Mouse (Mus musculus) liver, embryonic 13.5 days (tissue): Measurements from ENCODE around the gene Cops4. TPM values are rescaled to one million over a fixed set of nuclear protein-coding genes. Genes with fewer than 3 reads are reported as not detected.
A peak's percentile ranks its signal among the peaks of the same experiment; 100 is the strongest.

Source experiments
- ATAC-seq: fragments of 200-750 bp; cut with Nextera tagmentation; 2 replicates; pipeline ENCODE4 v1.8.0; 2017; ENCODE audit warnings: low read depth, mild to moderate bottlenecking, moderate number of reproducible peaks, moderate library complexity
- DNase-seq: peaks from one replicate; pipeline ENCODE4 v3.0.0; 2022
- H3K27ac ChIP-seq: fragments of 300-500 bp; sonication (generic); 2 replicates; pipeline ENCODE4 v1.5.1; 2015; ENCODE audit warnings: moderate library complexity, mild to moderate bottlenecking, inconsistent platforms
- H3K27me3 ChIP-seq: fragments of 300-500 bp; sonication (generic); 2 replicates; pipeline ENCODE4 v1.6.1; 2015; ENCODE audit warnings: mild to moderate bottlenecking, inconsistent platforms
- H3K36me3 ChIP-seq: fragments of 300-500 bp; sonication (generic); 2 replicates; pipeline ENCODE4 v1.6.1; 2015; ENCODE audit warnings: mild to moderate bottlenecking, inconsistent platforms
- H3K4me1 ChIP-seq: fragments of 300-500 bp; sonication (generic); replicated peaks from 2 replicates; pipeline ENCODE4 v1.6.1; 2015; ENCODE audit warnings: inconsistent platforms
- H3K4me2 ChIP-seq: fragments of 300-500 bp; sonication (generic); 2 replicates; pipeline ENCODE4 v1.6.1; 2015; ENCODE audit warnings: inconsistent platforms, mild to moderate bottlenecking, moderate library complexity
- H3K4me3 ChIP-seq: fragments of 300-500 bp; sonication (generic); replicated peaks from 2 replicates; pipeline ENCODE4 v1.5.1; 2015; ENCODE audit warnings: mild to moderate bottlenecking, inconsistent platforms
- H3K9ac ChIP-seq: fragments of 300-500 bp; sonication (generic); 2 replicates; pipeline ENCODE4 v1.6.1; 2015; ENCODE audit warnings: mild to moderate bottlenecking, inconsistent platforms
- H3K9me3 ChIP-seq: fragments of 300-500 bp; sonication (generic); replicated peaks from 2 replicates; pipeline ENCODE4 v1.6.1; 2016; ENCODE audit warnings: inconsistent platforms
- WGBS: fragments of 180-500 bp; shearing (Covaris S2); methylation state at CpG from one replicate; pipeline ENCODE4 v1.1.7; 2015; ENCODE audit not compliant: insufficient replicate concordance; 5-methylcytosine and 5-hydroxymethylcytosine counted together
- polyA plus RNA-seq: library from polyadenylated mRNA; unstranded; fragments of >200 nt; fragmentation: Nextera tagmentation; extraction: Ambion mirVana; gene quantifications from 2 replicates; pipeline ENCODE4 v1.2.1, GENCODE M21; 2015

The Cops4 gene
- 96.0 and 110 TPM in 2 replicates for polyA plus RNA-seq

GRCm38 (mm10) chr5:100518049-100519026 is at the start of gene Cops4:
Gene Cops4, plus strand, starts transcription at chr5:100518309.
- DNase-seq (peak; percentile 98), ATAC-seq (peak; percentile 100)
- peaks cover 33% of the 10 kb centered on the region for H3K4me1 ChIP-seq
- H3K27me3 ChIP-seq: peaks cover 20% of the 10 kb centered on the region
- peak within 1 kb of the TSS; percentile 78 for H3K4me3 ChIP-seq
- no peaks in the 10 kb centered on the region for H3K9me3 ChIP-seq
- peak within 1 kb of the TSS; percentile 69 for H3K27ac ChIP-seq
- peak within 1 kb of the TSS; percentile 84 for H3K4me2 ChIP-seq
- peaks cover 11% of the 10 kb centered on the region for H3K36me3 ChIP-seq
- under 1% methylated on average over 64 of the region's 64 CpGs for WGBS
- H3K9ac ChIP-seq: peak within 1 kb of the TSS; percentile 85

- H3K9me3 ChIP-seq: no peaks in the 10 kb centered on the region
- 55% methylated on average over 3 of the region's 3 CpGs for WGBS
- no peak overlapping the region for H3K4me3 ChIP-seq
- H3K27ac ChIP-seq: no peak overlapping the region
- peaks cover 61% of the 10 kb centered on the region for H3K36me3 ChIP-seq
- DNase-seq (no peak), ATAC-seq (no peak)
- no peaks in the 10 kb centered on the region for H3K4me1 ChIP-seq
- no peaks in the 10 kb centered on the region for H3K27me3 ChIP-seq
- H3K4me2 ChIP-seq: no peak overlapping the region
- no peak overlapping the region for H3K9ac ChIP-seq
Measured at GRCm38 (mm10) chr5:100476328-100476727, 41.8 kb upstream of the Cops4 start.

GRCm38 (mm10) chr5:100477604-100478003 is 40.5 kb upstream of the Cops4 start:
- Histone ChIP-seq H3K36me3 (peaks cover 59% of the 10 kb centered on the region), H3K9ac (no peak overlapping the region)

GRCm38 (mm10) chr5:100483569-100483968 is 34.5 kb upstream of the Cops4 start:
- Histone ChIP-seq H3K27ac (no peak overlapping the region), H3K4me3 (no peak overlapping the region), H3K9me3 (no peaks in the 10 kb centered on the region), H3K4me2 (no peak overlapping the region), H3K36me3 (peaks cover 52% of the 10 kb centered on the region), H3K4me1 (peaks cover 11% of the 10 kb centered on the region; the same call in 1 of the 2 replicates), H3K9ac (no peak overlapping the region), H3K27me3 (no peaks in the 10 kb centered on the region)
- DNase-seq: no peak
- no peak for ATAC-seq

More at GRCm38 (mm10) chr5:100477604-100478003, 40.5 kb upstream of the Cops4 start:
- no peak overlapping the region for H3K27ac ChIP-seq
- DNase-seq: no peak
- H3K4me3 ChIP-seq: no peak overlapping the region
- H3K4me1 ChIP-seq: no peaks in the 10 kb centered on the region
- WGBS: 65% methylated on average over 9 of the region's 9 CpGs
- ATAC-seq: no peak
- H3K9me3 ChIP-seq: no peaks in the 10 kb centered on the region
- H3K27me3 ChIP-seq: no peaks in the 10 kb centered on the region
- no peak overlapping the region for H3K4me2 ChIP-seq

GRCm38 (mm10) chr5:100487120-100487519 is 31.0 kb upstream of the Cops4 start:
- no peak for ATAC-seq
- H3K4me2 ChIP-seq: no peak overlapping the region
- H3K4me1 ChIP-seq: peaks cover 36% of the 10 kb centered on the region
- no peaks in the 10 kb centered on the region for H3K9me3 ChIP-seq
- 78% methylated on average over 2 of the region's 2 CpGs for WGBS
- H3K27ac ChIP-seq: no peak overlapping the region
- no peaks in the 10 kb centered on the region for H3K27me3 ChIP-seq
- H3K4me3 ChIP-seq: no peak overlapping the region
- DNase-seq: no peak
- no peak overlapping the region for H3K9ac ChIP-seq
- H3K36me3 ChIP-seq: peaks cover 31% of the 10 kb centered on the region

GRCm38 (mm10) chr5:100488231-100488630 is 29.9 kb upstream of the Cops4 start:
- Histone ChIP-seq H3K36me3 (peaks cover 31% of the 10 kb centered on the region), H3K27ac (no peak overlapping the region), H3K9me3 (no peaks in the 10 kb centered on the region), H3K4me1 (peaks cover 36% of the 10 kb centered on the region), H3K27me3 (no peaks in the 10 kb centered on the region), H3K4me2 (no peak overlapping the region), H3K9ac (no peak overlapping the region), H3K4me3 (no peak overlapping the region)
- 88% methylated on average over 3 of the region's 3 CpGs for WGBS
- DNase-seq (no peak), ATAC-seq (no peak)

- peaks cover 24% of the 10 kb centered on the region for H3K36me3 ChIP-seq
- no peak overlapping the region for H3K4me3 ChIP-seq
- ATAC-seq (no peak), DNase-seq (no peak)
- no peaks in the 10 kb centered on the region for H3K9me3 ChIP-seq
- peaks cover 34% of the 10 kb centered on the region for H3K4me1 ChIP-seq
- H3K27ac ChIP-seq: no peak overlapping the region
- H3K27me3 ChIP-seq: no peaks in the 10 kb centered on the region
- no peak overlapping the region for H3K4me2 ChIP-seq
- no peak overlapping the region for H3K9ac ChIP-seq
- WGBS: 40% methylated on average over 2 of the region's 2 CpGs
Measured at GRCm38 (mm10) chr5:100489340-100489739, 28.8 kb upstream of the Cops4 start.

- peaks cover 37% of the 10 kb centered on the region for H3K4me1 ChIP-seq
- no peaks in the 10 kb centered on the region for H3K9me3 ChIP-seq
- WGBS: 62% methylated on average over 4 of the region's 4 CpGs
- DNase-seq: no peak
- H3K4me2 ChIP-seq: no peak overlapping the region
- no peak overlapping the region for H3K4me3 ChIP-seq
- no peaks in the 10 kb centered on the region for H3K27me3 ChIP-seq
- no peak overlapping the region for H3K9ac ChIP-seq
- H3K27ac ChIP-seq: no peak overlapping the region
- ATAC-seq: no peak
- peaks cover 11% of the 10 kb centered on the region; the same call in 1 of the 2 replicates for H3K36me3 ChIP-seq
Measured at GRCm38 (mm10) chr5:100491704-100492103, 26.4 kb upstream of the Cops4 start.

- Histone ChIP-seq H3K9ac (peak overlapping the region; percentile 96), H3K36me3 (no peaks in the 10 kb centered on the region), H3K4me3 (peak overlapping the region; percentile 94), H3K27ac (peak overlapping the region; percentile 98), H3K9me3 (no peaks in the 10 kb centered on the region), H3K27me3 (no peaks in the 10 kb centered on the region), H3K4me1 (peaks cover 38% of the 10 kb centered on the region), H3K4me2 (peak overlapping the region; percentile 95)
- peak; percentile 80 for DNase-seq
- 1% methylated on average over 46 of the region's 46 CpGs for WGBS
- peak; percentile 88 for ATAC-seq
Measured at GRCm38 (mm10) chr5:100498436-100499180, 19.5 kb upstream of the Cops4 start.

GRCm38 (mm10) chr5:100499243-100499642 is 18.9 kb upstream of the Cops4 start:
- Histone ChIP-seq H3K9me3 (no peaks in the 10 kb centered on the region), H3K36me3 (no peaks in the 10 kb centered on the region), H3K4me3 (peak overlapping the region; percentile 94), H3K27me3 (no peaks in the 10 kb centered on the region), H3K4me2 (peak overlapping the region; percentile 95), H3K27ac (peak overlapping the region; percentile 98), H3K9ac (peak overlapping the region; percentile 96), H3K4me1 (peaks cover 38% of the 10 kb centered on the region)
- WGBS: 12% methylated on average over 2 of the region's 2 CpGs
- no peak for ATAC-seq
- DNase-seq: no peak

- ATAC-seq (peak; percentile 44), DNase-seq (peak; percentile 52)
- H3K27me3 ChIP-seq: no peaks in the 10 kb centered on the region
- H3K4me3 ChIP-seq: peak overlapping the region; percentile 94
- no peaks in the 10 kb centered on the region for H3K36me3 ChIP-seq
- H3K4me1 ChIP-seq: peaks cover 38% of the 10 kb centered on the region
- H3K27ac ChIP-seq: peak overlapping the region; percentile 98
- peak overlapping the region; percentile 95 for H3K4me2 ChIP-seq
- WGBS: under 1% methylated on average over 41 of the region's 41 CpGs
- H3K9me3 ChIP-seq: no peaks in the 10 kb centered on the region
- peak overlapping the region; percentile 96 for H3K9ac ChIP-seq
Measured at GRCm38 (mm10) chr5:100499831-100500304, 18.2 kb upstream of the Cops4 start.
